Mouse (Mus musculus): ENCODE measurements around the gene Tti1. TPM values are rescaled to one million over a fixed set of nuclear protein-coding genes. Genes with fewer than 3 reads are reported as not detected.
A peak's percentile ranks its signal among the peaks of the same experiment; 100 is the strongest.

Gene Tti1
- polyA plus RNA-seq, 1 experiment: 13.0 TPM

- Histone ChIP-seq H3K4me3 (replicated peaks; ENCODE audit: control insufficient read depth, low read depth, low read length) (no peak overlapping the region), H3K4me1 (ENCODE audit: control insufficient read depth, insufficient read depth, low read length) (no peaks in the 10 kb centered on the region), H3K27ac (ENCODE audit: control insufficient read depth, insufficient read depth, low read depth, low read length, poor library complexity) (no peak overlapping the region)
- TF ChIP-seq CTCF (IDR thresholded peaks at IDR 0.05; ENCODE audit: control insufficient read depth, insufficient read depth, low read length): no peak
- TF ChIP-seq POLR2A (IDR thresholded peaks at IDR 0.05; ENCODE audit: borderline replicate concordance, control insufficient read depth, low read depth, low read length): no peak
- WGBS: 97% methylated on average over 8 of the region's 8 CpGs
Observed at GRCm38 (mm10) chr2:158050116-158050515, 21.9 kb upstream of the Tti1 start.

DNA sequence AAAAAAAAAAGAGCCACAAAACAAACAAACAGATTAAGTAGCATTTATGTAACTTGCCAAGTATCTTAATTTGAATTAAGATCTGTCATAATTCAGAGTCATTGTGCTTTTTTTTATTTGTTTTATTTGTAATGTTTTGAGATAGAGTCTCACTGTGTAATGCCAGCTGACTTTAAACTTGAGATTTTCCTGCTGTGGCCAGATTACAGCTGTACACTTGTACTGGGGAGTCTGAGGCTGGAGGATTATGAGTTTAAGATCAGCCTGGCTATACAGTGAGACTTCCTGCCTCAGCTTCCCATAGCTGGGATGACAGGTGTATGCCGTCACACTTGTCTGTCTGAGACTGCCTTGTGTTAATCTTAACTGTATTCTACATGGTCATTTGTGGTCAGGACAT lies 20.5 kb upstream of the Tti1 start:
- no peaks in the 10 kb centered on the region for H3K4me1 ChIP-seq (ENCODE audit: control insufficient read depth, insufficient read depth, low read length)
- WGBS: 96% methylated on average over 1 of the region's 1 CpGs
- H3K27ac ChIP-seq (ENCODE audit: control insufficient read depth, insufficient read depth, low read depth, low read length, poor library complexity): no peak overlapping the region
- no peak overlapping the region for H3K4me3 ChIP-seq (replicated peaks; ENCODE audit: control insufficient read depth, low read depth, low read length)
- TF ChIP-seq CTCF (IDR thresholded peaks at IDR 0.05; ENCODE audit: control insufficient read depth, insufficient read depth, low read length) (no peak), POLR2A (IDR thresholded peaks at IDR 0.05; ENCODE audit: borderline replicate concordance, control insufficient read depth, low read depth, low read length) (no peak)

DNA sequence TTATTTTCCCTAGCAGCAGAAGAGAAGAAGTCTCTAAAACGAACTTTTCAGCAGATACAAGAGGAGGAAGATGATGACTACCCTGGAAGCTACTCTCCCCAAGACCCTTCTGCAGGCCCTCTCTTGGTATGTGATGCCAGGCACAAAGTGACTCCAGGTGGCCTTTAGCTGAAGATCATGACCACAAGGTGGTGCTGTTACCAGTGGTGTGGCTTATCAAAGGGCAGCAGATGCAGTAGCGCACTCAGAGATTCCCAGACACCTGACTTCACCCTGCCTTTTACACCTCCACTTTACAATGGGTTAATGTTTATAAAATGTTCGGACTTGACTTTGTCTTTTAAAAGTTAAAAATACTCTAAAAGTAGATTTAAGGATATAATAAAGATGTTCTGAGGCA lies 19.7 kb upstream of the Tti1 start:
- Histone ChIP-seq H3K4me1 (ENCODE audit: control insufficient read depth, insufficient read depth, low read length) (no peaks in the 10 kb centered on the region), H3K4me3 (replicated peaks; ENCODE audit: control insufficient read depth, low read depth, low read length) (no peak overlapping the region), H3K27ac (ENCODE audit: control insufficient read depth, insufficient read depth, low read depth, low read length, poor library complexity) (no peak overlapping the region)
- TF ChIP-seq POLR2A (IDR thresholded peaks at IDR 0.05; ENCODE audit: borderline replicate concordance, control insufficient read depth, low read depth, low read length): no peak
- peak; percentile 88 for TF ChIP-seq CTCF (IDR thresholded peaks at IDR 0.05; ENCODE audit: control insufficient read depth, insufficient read depth, low read length)
- WGBS: 61% methylated on average over 3 of the region's 3 CpGs

DNA sequence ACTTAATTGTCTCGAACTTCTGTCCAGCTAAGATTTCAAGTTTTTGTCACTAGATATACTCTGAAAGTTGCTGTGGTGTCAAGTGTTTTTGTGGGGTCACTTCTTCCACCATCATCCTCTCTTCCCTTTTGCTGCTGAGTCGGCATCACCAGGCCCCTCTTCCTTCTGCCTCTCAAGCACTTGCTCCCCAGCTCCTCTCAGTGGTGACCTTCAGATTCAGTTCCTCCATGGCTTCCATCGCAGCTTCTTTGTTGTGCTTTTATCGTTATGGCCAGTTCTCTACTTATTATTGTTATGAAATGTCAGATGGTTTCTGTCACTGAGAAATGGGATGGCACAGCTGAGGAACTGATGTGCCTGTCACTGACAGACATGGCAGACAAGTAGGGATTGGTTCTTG lies 18.0 kb upstream of the Tti1 start:
- Histone ChIP-seq H3K4me3 (replicated peaks; ENCODE audit: control insufficient read depth, low read depth, low read length) (no peak overlapping the region), H3K27ac (ENCODE audit: control insufficient read depth, insufficient read depth, low read depth, low read length, poor library complexity) (no peak overlapping the region), H3K4me1 (ENCODE audit: control insufficient read depth, insufficient read depth, low read length) (no peaks in the 10 kb centered on the region)
- TF ChIP-seq POLR2A (IDR thresholded peaks at IDR 0.05; ENCODE audit: borderline replicate concordance, control insufficient read depth, low read depth, low read length): no peak
- TF ChIP-seq CTCF (IDR thresholded peaks at IDR 0.05; ENCODE audit: control insufficient read depth, insufficient read depth, low read length): no peak
- WGBS: 54% methylated on average over 4 of the region's 4 CpGs

DNA sequence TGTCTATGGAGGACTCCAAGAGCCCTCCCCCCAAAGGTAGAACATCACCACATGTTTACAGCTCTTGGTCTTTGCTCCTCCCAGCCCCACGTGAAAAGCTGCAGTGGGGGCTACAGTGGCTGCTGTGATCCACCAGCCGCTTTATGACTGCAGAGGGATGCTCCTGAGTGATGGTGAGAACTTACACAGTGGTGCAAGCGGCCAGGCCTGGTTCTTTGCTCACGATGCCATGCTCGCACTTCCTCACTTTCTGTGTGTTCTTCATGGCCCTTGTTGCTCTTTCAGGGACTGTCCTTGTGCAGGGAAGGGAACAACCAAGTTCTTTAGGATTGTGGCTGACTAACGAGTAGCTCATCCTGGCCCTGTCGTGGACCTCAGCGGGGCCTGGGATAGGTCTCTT lies 15.3 kb upstream of the Tti1 start:
- Histone ChIP-seq H3K4me3 (replicated peaks; ENCODE audit: control insufficient read depth, low read depth, low read length) (no peak overlapping the region), H3K4me1 (ENCODE audit: control insufficient read depth, insufficient read depth, low read length) (no peaks in the 10 kb centered on the region), H3K27ac (ENCODE audit: control insufficient read depth, insufficient read depth, low read depth, low read length, poor library complexity) (no peak overlapping the region)
- TF ChIP-seq POLR2A (IDR thresholded peaks at IDR 0.05; ENCODE audit: borderline replicate concordance, control insufficient read depth, low read depth, low read length): no peak
- no peak for TF ChIP-seq CTCF (IDR thresholded peaks at IDR 0.05; ENCODE audit: control insufficient read depth, insufficient read depth, low read length)
- WGBS: 92% methylated on average over 8 of the region's 8 CpGs

- H3K4me1 ChIP-seq (ENCODE audit: control insufficient read depth, insufficient read depth, low read length): peaks cover 1% of the 10 kb centered on the region; the same call in 1 of the 2 replicates
- 93% methylated on average over 2 of the region's 2 CpGs for WGBS
- TF ChIP-seq POLR2A (IDR thresholded peaks at IDR 0.05; ENCODE audit: borderline replicate concordance, control insufficient read depth, low read depth, low read length) (no peak), CTCF (IDR thresholded peaks at IDR 0.05; ENCODE audit: control insufficient read depth, insufficient read depth, low read length) (no peak)
- H3K4me3 ChIP-seq (replicated peaks; ENCODE audit: control insufficient read depth, low read depth, low read length): no peak overlapping the region
- H3K27ac ChIP-seq (ENCODE audit: control insufficient read depth, insufficient read depth, low read depth, low read length, poor library complexity): no peak overlapping the region
Observed at GRCm38 (mm10) chr2:158040396-158040795, 12.2 kb upstream of the Tti1 start.

DNA sequence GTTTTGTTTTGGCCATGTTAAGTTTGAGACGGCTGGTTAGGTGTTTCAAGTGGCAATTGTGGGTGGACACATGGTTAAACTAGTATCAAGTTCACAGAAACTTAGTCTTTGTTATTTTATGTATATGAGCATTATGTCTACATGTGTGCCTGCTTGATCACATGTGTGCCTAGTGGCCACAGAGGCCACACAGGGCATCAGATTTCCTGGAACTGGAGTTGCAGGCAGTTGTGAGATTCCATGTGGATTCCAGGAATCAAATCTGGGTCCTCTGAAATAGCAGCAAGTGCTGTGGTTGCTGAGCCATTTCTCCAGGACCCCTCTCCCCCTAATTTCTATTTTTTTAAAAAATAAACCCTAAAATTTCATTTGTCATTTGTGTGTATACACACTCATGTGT lies 11.4 kb upstream of the Tti1 start:
- TF ChIP-seq POLR2A (IDR thresholded peaks at IDR 0.05; ENCODE audit: borderline replicate concordance, control insufficient read depth, low read depth, low read length) (no peak), CTCF (IDR thresholded peaks at IDR 0.05; ENCODE audit: control insufficient read depth, insufficient read depth, low read length) (no peak)
- 62% methylated on average over 1 of the region's 1 CpGs for WGBS

DNA sequence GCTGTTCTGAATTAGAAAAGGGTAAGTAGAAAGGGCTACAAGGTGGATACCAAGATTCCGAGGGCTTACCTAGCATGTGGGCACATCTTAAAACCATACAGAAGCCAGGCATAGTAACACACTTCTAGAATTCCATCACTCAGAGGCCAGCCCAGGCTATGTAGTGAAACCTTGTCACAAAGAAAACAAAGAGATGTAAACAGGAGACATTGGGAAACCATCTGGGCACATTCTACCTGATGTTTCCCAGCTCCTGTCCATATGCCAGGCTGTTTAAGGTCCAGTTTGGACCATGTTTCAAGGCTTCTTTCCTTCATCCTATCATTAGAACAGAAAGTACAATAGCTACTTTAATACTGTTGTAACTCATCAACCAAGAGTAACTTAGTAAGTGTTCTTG lies 9.3 kb upstream of the Tti1 start:
- Histone ChIP-seq H3K4me3 (replicated peaks; ENCODE audit: control insufficient read depth, low read depth, low read length) (no peak overlapping the region), H3K27ac (ENCODE audit: control insufficient read depth, insufficient read depth, low read depth, low read length, poor library complexity) (no peak overlapping the region), H3K4me1 (ENCODE audit: control insufficient read depth, insufficient read depth, low read length) (peaks cover 1% of the 10 kb centered on the region; the same call in 1 of the 2 replicates)
- TF ChIP-seq POLR2A (IDR thresholded peaks at IDR 0.05; ENCODE audit: borderline replicate concordance, control insufficient read depth, low read depth, low read length) (no peak), CTCF (IDR thresholded peaks at IDR 0.05; ENCODE audit: control insufficient read depth, insufficient read depth, low read length) (no peak)
- 80% methylated on average over 1 of the region's 1 CpGs for WGBS

More for the DNA sequence above, 11.4 kb upstream of the Tti1 start:
- no peak overlapping the region for H3K4me3 ChIP-seq (replicated peaks; ENCODE audit: control insufficient read depth, low read depth, low read length)
- no peak overlapping the region for H3K27ac ChIP-seq (ENCODE audit: control insufficient read depth, insufficient read depth, low read depth, low read length, poor library complexity)
- peaks cover 1% of the 10 kb centered on the region; the same call in 1 of the 2 replicates for H3K4me1 ChIP-seq (ENCODE audit: control insufficient read depth, insufficient read depth, low read length)

GRCm38 (mm10) chr2:158036953-158037352 lies 8.7 kb upstream of the Tti1 start:
- H3K27ac ChIP-seq (ENCODE audit: control insufficient read depth, insufficient read depth, low read depth, low read length, poor library complexity): no peak overlapping the region
- no peak overlapping the region for H3K4me3 ChIP-seq (replicated peaks; ENCODE audit: control insufficient read depth, low read depth, low read length)
- WGBS: 62% methylated on average over 7 of the region's 7 CpGs
- H3K4me1 ChIP-seq (ENCODE audit: control insufficient read depth, insufficient read depth, low read length): peaks cover 1% of the 10 kb centered on the region; the same call in 1 of the 2 replicates
- no peak for TF ChIP-seq CTCF (IDR thresholded peaks at IDR 0.05; ENCODE audit: control insufficient read depth, insufficient read depth, low read length)
- TF ChIP-seq POLR2A (IDR thresholded peaks at IDR 0.05; ENCODE audit: borderline replicate concordance, control insufficient read depth, low read depth, low read length): no peak

Measured in bone marrow, adult 2 months (tissue).